Mouse (Mus musculus) forebrain, embryonic 13.5 days (tissue): Measurements from ENCODE around the gene Crip1. TPM values are rescaled to one million over a fixed set of nuclear protein-coding genes. Genes with fewer than 3 reads are reported as not detected.
"Not testable (repeated sequence)": the region's sequence is repeated elsewhere in the genome, so short reads cannot be mapped to it uniquely, and the experiment has no call there.

ENCODE experiments used
- ATAC-seq: fragments of 200-750 bp; cut with Nextera tagmentation; 2 replicates; pipeline ENCODE4 v1.8.0; 2017
- H3K27ac ChIP-seq: fragments of 300-500 bp; sonication (generic); 2 replicates; pipeline ENCODE4 v1.5.1; 2015; ENCODE audit warnings: inconsistent platforms, mild to moderate bottlenecking, moderate library complexity
- H3K27me3 ChIP-seq: fragments of 300-500 bp; sonication (generic); 2 replicates; pipeline ENCODE4 v1.6.1; 2015; ENCODE audit warnings: mild to moderate bottlenecking, inconsistent platforms
- H3K36me3 ChIP-seq: fragments of 300-500 bp; sonication (generic); 2 replicates; pipeline ENCODE4 v1.6.1; 2015; ENCODE audit warnings: mild to moderate bottlenecking, inconsistent platforms; ENCODE audit not compliant: poor library complexity, severe bottlenecking
- H3K4me1 ChIP-seq: fragments of 300-500 bp; sonication (generic); 2 replicates; pipeline ENCODE4 v1.6.1; 2015; ENCODE audit warnings: inconsistent platforms
- H3K4me2 ChIP-seq: fragments of 300-500 bp; sonication (generic); 2 replicates; pipeline ENCODE4 v1.6.1; 2015; ENCODE audit warnings: inconsistent platforms, mild to moderate bottlenecking, moderate library complexity
- H3K4me3 ChIP-seq: fragments of 300-500 bp; sonication (generic); 2 replicates; pipeline ENCODE4 v1.5.1; 2015; ENCODE audit warnings: mild to moderate bottlenecking, inconsistent platforms
- H3K9ac ChIP-seq: fragments of 300-500 bp; sonication (generic); 2 replicates; pipeline ENCODE4 v1.6.1; 2015; ENCODE audit warnings: mild to moderate bottlenecking, inconsistent platforms
- H3K9me3 ChIP-seq: fragments of 300-500 bp; sonication (generic); replicated peaks from 2 replicates; pipeline ENCODE4 v1.6.1; 2016; ENCODE audit warnings: inconsistent platforms
- WGBS: fragments of 180-500 bp; shearing (Covaris S2); methylation state at CpG from one replicate; pipeline ENCODE4 v1.1.7; 2015; 5-methylcytosine and 5-hydroxymethylcytosine counted together
- polyA plus RNA-seq: library from polyadenylated mRNA; unstranded; fragments of >200 nt; fragmentation: Nextera tagmentation; extraction: Ambion mirVana; gene quantifications from 2 replicates; pipeline ENCODE4 v1.2.1, GENCODE M21; 2015

Crip1 gene
- polyA plus RNA-seq, 1 experiment from 2014 or later: 40.0 TPM

- H3K9ac ChIP-seq, H3K27ac ChIP-seq, H3K9me3 ChIP-seq, H3K4me2 ChIP-seq, H3K4me3 ChIP-seq, H3K36me3 ChIP-seq, ATAC-seq, H3K27me3 ChIP-seq, H3K4me1 ChIP-seq: not testable (repeated sequence)
- 94% methylated on average over 3 of the region's 6 CpGs for WGBS
Observed at GRCm38 (mm10) chr12:113199132-113199531, 53.0 kb downstream of the Crip1 start.

GRCm38 (mm10) chr12:113201301-113201700, 55.2 kb downstream of the Crip1 start:
- H3K27ac ChIP-seq: no peak overlapping the region
- H3K27me3 ChIP-seq: no peaks in the 10 kb centered on the region
- peaks cover 2% of the 10 kb centered on the region for H3K9me3 ChIP-seq
- no peaks in the 10 kb centered on the region for H3K4me1 ChIP-seq
- ATAC-seq: no peak
- 91% methylated on average over 4 of the region's 4 CpGs for WGBS
- H3K9ac ChIP-seq: no peak overlapping the region
- no peak overlapping the region for H3K4me2 ChIP-seq
- no peaks in the 10 kb centered on the region for H3K36me3 ChIP-seq
- no peak overlapping the region for H3K4me3 ChIP-seq

DNA sequence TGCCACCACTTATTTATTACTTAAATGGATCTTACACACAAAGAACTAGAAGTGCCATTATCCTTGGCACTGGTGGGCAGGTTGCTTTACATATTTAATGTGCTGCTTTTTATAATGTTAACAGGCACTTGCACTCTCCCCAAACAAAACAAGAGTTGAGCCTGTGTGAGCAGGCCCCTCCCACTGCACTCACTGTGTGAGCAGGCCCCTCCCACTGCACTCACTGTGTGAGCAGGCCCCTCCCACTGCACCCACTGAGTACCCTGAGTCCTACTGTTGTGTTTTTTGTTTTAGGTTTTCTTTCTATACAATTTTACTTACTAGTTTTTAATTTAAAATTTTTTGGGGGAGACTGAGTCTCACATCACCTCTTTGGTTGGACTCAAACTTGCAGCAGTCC, 55.9 kb downstream of the Crip1 start:
- H3K4me2 ChIP-seq: no peak overlapping the region
- peaks cover 2% of the 10 kb centered on the region for H3K9me3 ChIP-seq
- no peak overlapping the region for H3K9ac ChIP-seq
- H3K36me3 ChIP-seq: no peaks in the 10 kb centered on the region
- no peak overlapping the region for H3K4me3 ChIP-seq
- no peaks in the 10 kb centered on the region for H3K27me3 ChIP-seq
- no peak overlapping the region for H3K27ac ChIP-seq
- no peak for ATAC-seq
- H3K4me1 ChIP-seq: no peaks in the 10 kb centered on the region

Other genes with a start within 250 kb of the Crip1 start
- gene Jag2, start 216.5 kb upstream of the Crip1 start, polyA plus RNA-seq: 4.1 TPM in 2 replicates
- gene Nudt14, start 204.2 kb upstream of the Crip1 start, polyA plus RNA-seq: 57.1 and 61.2 TPM in 2 replicates
- gene Btbd6, start 169.8 kb upstream of the Crip1 start, polyA plus RNA-seq: 30.3 and 32.7 TPM in 2 replicates
- gene Brf1, start 145.6 kb upstream of the Crip1 start, polyA plus RNA-seq: 62.5 and 68.8 TPM in 2 replicates
- gene Pacs2, start 131.8 kb upstream of the Crip1 start, polyA plus RNA-seq: 17.4 and 20.9 TPM in 2 replicates
- gene Tex22, start 71.8 kb upstream of the Crip1 start, polyA plus RNA-seq: not detected in 2 replicates
- gene Mta1, start 48.0 kb upstream of the Crip1 start, polyA plus RNA-seq: 19.5 and 20.2 TPM in 2 replicates
- 314 and 328 TPM in 2 replicates for gene Crip2, start 6.1 kb upstream of the Crip1 start, polyA plus RNA-seq
- 32.2 and 41.2 TPM in 2 replicates for gene Tedc1, start 10.1 kb downstream of the Crip1 start, polyA plus RNA-seq
- 23.9 and 27.8 TPM in 2 replicates for gene Tmem121, start 39.6 kb downstream of the Crip1 start, polyA plus RNA-seq